Mouse (Mus musculus): ENCODE measurements around the gene Cpn2. TPM values are rescaled to one million over a fixed set of nuclear protein-coding genes. Genes with fewer than 3 reads are reported as not detected.

The Cpn2 gene
- total and polyA plus RNA-seq, 3 experiments: 0.16 TPM; not detected in 2

DNA sequence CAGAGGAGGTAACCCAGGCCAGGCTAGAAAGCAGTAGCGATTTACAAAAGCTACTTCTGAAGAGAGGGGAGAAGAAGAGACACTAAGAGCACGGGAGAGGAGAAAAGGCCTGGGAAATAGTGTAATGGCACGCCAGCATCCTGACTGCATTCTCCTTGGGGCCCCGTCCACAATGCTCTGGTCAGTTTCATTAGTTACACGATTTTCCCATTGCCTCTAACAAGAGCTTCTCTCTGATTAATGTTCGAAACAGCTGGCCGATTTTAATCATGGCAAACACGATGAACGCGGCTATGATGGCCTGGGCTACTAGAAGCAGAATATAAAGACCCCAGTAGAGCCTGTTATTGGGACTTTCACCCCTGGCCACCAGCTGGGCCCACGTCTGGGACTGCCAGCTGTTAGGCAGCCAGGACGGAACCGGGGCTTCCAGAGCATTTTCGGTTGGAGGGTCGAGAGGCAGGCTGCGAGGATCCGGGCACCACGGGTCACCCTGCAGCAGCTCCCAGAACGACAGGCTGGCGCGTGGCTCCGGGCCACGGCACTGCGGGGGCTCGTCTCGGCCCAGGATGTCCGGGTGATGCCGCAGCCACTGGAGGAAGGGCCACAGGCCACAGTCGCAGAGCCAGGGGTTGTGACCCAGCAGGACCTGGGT lies 40.8 kb upstream of the Cpn2 start:
- no peak for ATAC-seq (ENCODE audit: extremely low read depth, insufficient number of reproducible peaks, low FRiP score, poor library complexity, severe bottlenecking)
- DNase-seq (ENCODE audit: low spot score): no peak
- H3K27me3 ChIP-seq (ENCODE audit: insufficient read depth, low read length): peaks cover 25% of the 10 kb centered on the region

DNA sequence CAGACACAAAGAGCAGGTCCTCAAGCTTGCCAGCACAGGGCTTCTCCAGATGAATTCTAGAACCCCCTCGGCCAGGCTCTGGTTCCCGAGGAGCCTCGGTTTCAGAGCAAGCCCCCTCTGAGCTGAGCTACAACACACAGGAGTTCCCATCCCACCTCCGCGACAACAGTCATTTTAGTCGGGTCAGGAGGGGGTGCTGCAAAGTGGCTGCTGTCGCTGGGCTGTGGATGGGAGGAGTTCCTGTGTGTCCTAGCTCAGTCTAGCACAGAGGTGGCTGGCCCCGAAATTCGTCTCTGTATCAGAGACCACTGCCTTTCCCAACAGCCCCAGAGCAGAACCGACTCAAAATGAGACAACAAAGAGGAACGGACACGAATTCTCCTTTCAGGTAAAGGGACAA lies 40.0 kb upstream of the Cpn2 start:
- Histone ChIP-seq H3K36me3 (replicated peaks) (peaks cover 34% of the 10 kb centered on the region), H3K27me3 (ENCODE audit: insufficient read depth, low read length) (peaks cover 29% of the 10 kb centered on the region), H3K4me1 (ENCODE audit: insufficient read depth, low read depth, low read length) (peaks cover 44% of the 10 kb centered on the region), H3K9me3 (replicated peaks) (peaks cover 15% of the 10 kb centered on the region), H3K4me3 (ENCODE audit: low read depth, low read length) (no peak overlapping the region)
- DNase-seq (ENCODE audit: low spot score): no peak
- TF ChIP-seq GATA1 (IDR thresholded peaks at IDR 0.05; ENCODE audit: borderline replicate concordance, low read length) (no peak), POLR2AphosphoS5 (IDR thresholded peaks at IDR 0.05; ENCODE audit: insufficient replicate concordance, low read depth, low read length) (no peak), TAL1 (conservative IDR thresholded peaks at IDR 0.05; ENCODE audit: low read depth, low read length) (no peak), GATA2 (IDR thresholded peaks at IDR 0.05; ENCODE audit: borderline replicate concordance, low read depth, low read length) (no peak), CTCF (IDR thresholded peaks at IDR 0.05; ENCODE audit: low read depth, low read length) (no peak)
- no peak for ATAC-seq (ENCODE audit: extremely low read depth, insufficient number of reproducible peaks, low FRiP score, poor library complexity, severe bottlenecking)

More for the DNA sequence above, 40.8 kb upstream of the Cpn2 start:
- peak overlapping the region; percentile 68; the same call in 1 of the 2 replicates for H3K4me3 ChIP-seq (ENCODE audit: low read depth, low read length)
- H3K36me3 ChIP-seq (replicated peaks): peaks cover 37% of the 10 kb centered on the region
- H3K9me3 ChIP-seq (replicated peaks): peaks cover 15% of the 10 kb centered on the region
- TF ChIP-seq GATA2 (IDR thresholded peaks at IDR 0.05; ENCODE audit: borderline replicate concordance, low read depth, low read length) (no peak), POLR2AphosphoS5 (IDR thresholded peaks at IDR 0.05; ENCODE audit: insufficient replicate concordance, low read depth, low read length) (no peak), TAL1 (conservative IDR thresholded peaks at IDR 0.05; ENCODE audit: low read depth, low read length) (no peak)
- peaks cover 44% of the 10 kb centered on the region for H3K4me1 ChIP-seq (ENCODE audit: insufficient read depth, low read depth, low read length)

DNA sequence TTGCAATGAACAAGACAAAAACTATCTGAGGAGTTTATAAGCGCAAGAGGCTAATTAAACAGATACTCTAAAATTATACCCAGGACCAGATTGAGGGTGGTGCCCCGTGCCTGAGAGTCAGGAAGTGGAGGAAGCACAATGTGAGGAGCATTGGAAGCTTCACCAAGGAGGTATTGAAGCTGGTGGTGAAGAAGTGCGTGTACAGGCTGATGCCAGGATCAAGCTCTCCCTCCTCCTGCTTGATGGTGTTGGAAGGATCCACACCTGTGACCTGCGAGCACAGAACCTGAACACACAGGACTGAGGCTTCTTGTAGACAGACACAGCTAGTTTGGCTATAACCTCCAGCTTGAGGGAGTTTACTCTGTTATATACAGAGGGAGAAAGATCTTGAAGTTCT lies 38.8 kb upstream of the Cpn2 start:
- ATAC-seq (ENCODE audit: extremely low read depth, insufficient number of reproducible peaks, low FRiP score, poor library complexity, severe bottlenecking) (no peak), DNase-seq (ENCODE audit: low spot score) (no peak)
- Histone ChIP-seq H3K4me1 (ENCODE audit: insufficient read depth, low read depth, low read length) (peaks cover 33% of the 10 kb centered on the region), H3K4me3 (ENCODE audit: low read depth, low read length) (no peak overlapping the region), H3K27me3 (ENCODE audit: insufficient read depth, low read length) (peaks cover 36% of the 10 kb centered on the region), H3K36me3 (replicated peaks) (peaks cover 24% of the 10 kb centered on the region), H3K9me3 (replicated peaks) (peaks cover 15% of the 10 kb centered on the region)
- TF ChIP-seq GATA2 (IDR thresholded peaks at IDR 0.05; ENCODE audit: borderline replicate concordance, low read depth, low read length): no peak
- TF ChIP-seq CTCF (IDR thresholded peaks at IDR 0.05; ENCODE audit: low read depth, low read length): no peak
- no peak for TF ChIP-seq POLR2AphosphoS5 (IDR thresholded peaks at IDR 0.05; ENCODE audit: insufficient replicate concordance, low read depth, low read length)

DNA sequence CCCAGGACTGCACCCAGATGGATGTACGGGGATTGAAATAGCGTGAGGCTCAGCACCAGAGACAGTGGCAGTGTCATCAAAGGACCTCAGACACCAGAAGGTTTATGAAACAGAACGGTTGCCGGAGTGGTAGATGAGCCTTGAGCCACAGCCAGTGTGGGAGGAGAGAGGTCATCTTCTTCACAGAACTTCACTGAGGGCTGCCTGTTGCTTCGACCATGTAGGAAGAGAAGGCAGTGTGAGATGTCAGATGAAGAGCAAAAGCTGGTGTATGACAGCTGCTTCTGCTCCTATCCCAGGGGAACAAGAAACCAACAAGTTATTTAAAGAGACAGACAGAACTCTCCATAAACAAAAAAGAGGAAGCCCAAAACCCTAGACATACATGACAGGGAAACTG lies 36.9 kb upstream of the Cpn2 start:
- ATAC-seq (ENCODE audit: extremely low read depth, insufficient number of reproducible peaks, low FRiP score, poor library complexity, severe bottlenecking) (no peak), DNase-seq (ENCODE audit: low spot score) (no peak)
- TF ChIP-seq POLR2AphosphoS5 (IDR thresholded peaks at IDR 0.05; ENCODE audit: insufficient replicate concordance, low read depth, low read length): no peak
- no peak for TF ChIP-seq GATA2 (IDR thresholded peaks at IDR 0.05; ENCODE audit: borderline replicate concordance, low read depth, low read length)
- TF ChIP-seq GATA1 (IDR thresholded peaks at IDR 0.05; ENCODE audit: borderline replicate concordance, low read length): no peak
- no peak for TF ChIP-seq CTCF (IDR thresholded peaks at IDR 0.05; ENCODE audit: low read depth, low read length)
- no peak for TF ChIP-seq TAL1 (conservative IDR thresholded peaks at IDR 0.05; ENCODE audit: low read depth, low read length)
- Histone ChIP-seq H3K27me3 (ENCODE audit: insufficient read depth, low read length) (peaks cover 51% of the 10 kb centered on the region), H3K4me1 (ENCODE audit: insufficient read depth, low read depth, low read length) (peaks cover 15% of the 10 kb centered on the region), H3K9me3 (replicated peaks) (peaks cover 10% of the 10 kb centered on the region), H3K36me3 (replicated peaks) (peaks cover 15% of the 10 kb centered on the region), H3K4me3 (ENCODE audit: low read depth, low read length) (no peak overlapping the region)

DNA sequence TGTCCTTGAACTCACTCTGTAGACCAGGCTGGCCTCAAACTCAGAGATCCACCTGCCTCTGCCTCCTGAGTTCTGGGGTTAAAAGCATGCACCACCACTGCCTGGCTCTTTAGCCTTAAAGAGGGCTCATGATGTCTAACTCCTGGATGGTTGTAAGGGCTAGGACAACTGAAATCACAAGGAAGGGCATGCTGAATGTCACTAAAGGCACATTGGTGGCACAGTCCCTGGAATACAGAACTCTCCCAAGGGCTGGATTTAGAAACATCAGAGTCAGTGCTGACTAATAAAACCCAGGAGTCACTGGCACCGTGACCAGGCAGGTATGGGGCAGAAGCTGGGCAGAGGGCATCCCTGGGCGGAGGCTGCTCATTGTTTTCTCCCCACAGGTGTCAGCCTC lies 36.1 kb upstream of the Cpn2 start:
- ATAC-seq (ENCODE audit: extremely low read depth, insufficient number of reproducible peaks, low FRiP score, poor library complexity, severe bottlenecking) (no peak), DNase-seq (ENCODE audit: low spot score) (no peak)
- H3K36me3 ChIP-seq (replicated peaks): peaks cover 6% of the 10 kb centered on the region
- H3K9me3 ChIP-seq (replicated peaks): peaks cover 3% of the 10 kb centered on the region
- peaks cover 6% of the 10 kb centered on the region for H3K4me1 ChIP-seq (ENCODE audit: insufficient read depth, low read depth, low read length)
- H3K27me3 ChIP-seq (ENCODE audit: insufficient read depth, low read length): peaks cover 50% of the 10 kb centered on the region
- TF ChIP-seq CTCF (IDR thresholded peaks at IDR 0.05; ENCODE audit: low read depth, low read length) (no peak), TAL1 (conservative IDR thresholded peaks at IDR 0.05; ENCODE audit: low read depth, low read length) (no peak), GATA2 (IDR thresholded peaks at IDR 0.05; ENCODE audit: borderline replicate concordance, low read depth, low read length) (no peak), GATA1 (IDR thresholded peaks at IDR 0.05; ENCODE audit: borderline replicate concordance, low read length) (no peak), POLR2AphosphoS5 (IDR thresholded peaks at IDR 0.05; ENCODE audit: insufficient replicate concordance, low read depth, low read length) (no peak)
- H3K4me3 ChIP-seq (ENCODE audit: low read depth, low read length): no peak overlapping the region

DNA sequence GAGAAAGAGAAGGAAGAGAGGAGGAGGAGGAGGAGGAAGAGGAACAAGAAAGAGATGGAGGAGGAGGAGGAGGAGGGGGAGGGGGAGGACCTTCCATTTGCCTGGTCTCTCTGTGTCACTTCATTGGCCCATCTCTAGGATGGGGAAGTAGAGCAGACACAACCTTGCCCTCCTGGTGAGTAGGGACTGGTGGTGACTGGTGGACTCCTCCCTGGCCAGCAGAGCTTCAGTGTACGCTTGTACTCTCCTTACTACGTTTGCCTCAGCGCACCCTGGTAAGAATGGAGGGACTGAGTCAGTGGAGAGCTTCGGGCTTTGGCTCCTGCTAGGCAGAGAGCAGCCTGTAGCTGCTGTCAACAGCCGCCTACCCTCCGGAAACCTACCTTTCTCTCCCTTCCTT lies 35.4 kb upstream of the Cpn2 start:
- peaks cover 49% of the 10 kb centered on the region for H3K27me3 ChIP-seq (ENCODE audit: insufficient read depth, low read length)
- H3K4me3 ChIP-seq (ENCODE audit: low read depth, low read length): no peak overlapping the region
- H3K36me3 ChIP-seq (replicated peaks): peaks cover 1% of the 10 kb centered on the region
- DNase-seq (ENCODE audit: low spot score) (no peak), ATAC-seq (ENCODE audit: extremely low read depth, insufficient number of reproducible peaks, low FRiP score, poor library complexity, severe bottlenecking) (no peak; the same call in 1 of the 2 replicates)
- TF ChIP-seq TAL1 (conservative IDR thresholded peaks at IDR 0.05; ENCODE audit: low read depth, low read length) (no peak), GATA1 (IDR thresholded peaks at IDR 0.05; ENCODE audit: borderline replicate concordance, low read length) (no peak), GATA2 (IDR thresholded peaks at IDR 0.05; ENCODE audit: borderline replicate concordance, low read depth, low read length) (no peak), POLR2AphosphoS5 (IDR thresholded peaks at IDR 0.05; ENCODE audit: insufficient replicate concordance, low read depth, low read length) (no peak), CTCF (IDR thresholded peaks at IDR 0.05; ENCODE audit: low read depth, low read length) (no peak)
- H3K4me1 ChIP-seq (ENCODE audit: insufficient read depth, low read depth, low read length): peaks cover 4% of the 10 kb centered on the region; the same call in 1 of the 2 replicates
- H3K9me3 ChIP-seq (replicated peaks): no peaks in the 10 kb centered on the region
